Mouse (Mus musculus) testis, adult 2 months (tissue): ENCODE measurements at regions not wholly inside any gene's neighbourhood (a gene's known extent, or its start where the extent isn't known, plus 50 kb on each side); places are given as distances from the start of the nearest gene placed in this dataset.

Source experiments
- CTCF ChIP-seq: fragments of 200-500 bp; IDR thresholded peaks from 2 replicates; pipeline ENCODE4 v1.5.1; 2012; ENCODE audit warnings: low read depth, mild to moderate bottlenecking, inconsistent platforms, low read length, moderate library complexity; ENCODE audit not compliant: control insufficient read depth, insufficient read depth, insufficient replicate concordance
- POLR2A ChIP-seq: fragments of 200-500 bp; IDR thresholded peaks from 2 replicates; pipeline ENCODE4 v1.6.1; 2012; ENCODE audit warnings: low read depth, mild to moderate bottlenecking, inconsistent platforms, low read length, moderate library complexity; ENCODE audit not compliant: control insufficient read depth

GRCm38 (mm10) chr8:24258622-24259021 lies 467.0 kb downstream of the Adam3 start:
- no peak for TF ChIP-seq CTCF
- no peak for TF ChIP-seq POLR2A
